Mouse (Mus musculus) v-Abl transformed pro-B cells (cell line): ENCODE measurements around the gene Ckmt2.

ENCODE experiments used
- in situ Hi-C, 2 experiments: fragments of 400-800 bp; cut with MboI; formaldehyde crosslinking; loops; one replicate each; pipeline ENCODE4 v1.15.1; 2025; ENCODE audit not compliant: unreplicated experiment in 2 of 2

Gene Ckmt2

DNA sequence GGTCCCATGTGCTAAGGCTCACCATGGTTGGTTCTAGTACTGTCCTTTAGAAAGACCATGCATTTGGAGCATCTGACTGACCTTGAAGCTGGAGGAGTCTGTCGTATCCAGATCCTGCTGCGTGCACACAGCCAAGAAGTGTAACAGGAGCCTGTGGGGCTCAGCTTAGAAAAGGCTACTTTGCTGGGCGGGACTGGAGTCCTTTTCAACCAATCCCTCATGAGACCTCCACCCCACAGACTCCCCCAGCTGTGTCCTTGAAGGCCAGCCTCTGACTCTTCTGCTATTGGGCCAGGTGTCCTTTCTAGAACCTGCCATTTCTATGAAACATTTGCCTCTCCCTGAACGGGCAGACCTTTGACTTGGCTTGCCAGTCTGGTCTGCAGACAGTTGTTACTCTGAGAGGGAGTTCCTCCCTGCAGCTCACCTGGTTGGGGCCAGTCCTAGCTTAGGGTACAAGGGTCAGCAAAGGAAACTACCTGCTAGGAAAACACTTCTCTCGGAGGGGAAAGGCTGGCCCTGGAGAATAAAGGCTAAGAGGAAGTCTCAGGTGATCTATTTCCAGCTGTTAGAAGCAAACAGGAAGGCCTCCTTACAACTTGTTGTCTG is at the start of gene Ckmt2:
Gene Ckmt2, minus strand, starts transcription at position 145 of the 609 bp plus-strand sequence.
- in situ Hi-C loops = no loop called here

DNA sequence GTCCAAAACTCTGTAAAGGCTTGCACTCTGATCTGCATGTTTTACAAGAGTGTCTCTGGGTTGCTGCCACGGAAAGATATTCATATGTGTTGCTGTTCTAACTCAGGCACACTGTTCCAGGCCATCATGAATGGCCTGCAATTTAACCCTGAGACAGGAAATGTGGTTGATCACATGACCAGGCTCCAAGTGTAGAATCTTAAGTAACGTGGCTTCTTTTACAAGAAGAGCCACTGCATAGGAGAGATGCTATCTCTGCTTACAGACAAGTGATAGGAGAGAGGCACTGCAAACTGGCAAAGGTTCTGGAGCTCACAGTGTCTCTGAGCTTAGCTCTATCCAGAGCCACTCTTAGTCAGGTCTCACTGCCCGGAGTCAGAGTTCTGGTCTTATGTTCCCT is 44.3 kb upstream of the Ckmt2 start:
- in situ Hi-C loops = loop anchor here (25.0 kb wide), 2 partner anchors 1316 to 1791 kb away; no protein-coding TSS in a partner anchor

- in situ Hi-C loops = loop anchor here (25.0 kb wide), 2 partner anchors 1319 to 1794 kb away; no protein-coding TSS in a partner anchor
Measured at GRCm38 (mm10) chr13:91918764-91919163, 42.1 kb upstream of the Ckmt2 start.

DNA sequence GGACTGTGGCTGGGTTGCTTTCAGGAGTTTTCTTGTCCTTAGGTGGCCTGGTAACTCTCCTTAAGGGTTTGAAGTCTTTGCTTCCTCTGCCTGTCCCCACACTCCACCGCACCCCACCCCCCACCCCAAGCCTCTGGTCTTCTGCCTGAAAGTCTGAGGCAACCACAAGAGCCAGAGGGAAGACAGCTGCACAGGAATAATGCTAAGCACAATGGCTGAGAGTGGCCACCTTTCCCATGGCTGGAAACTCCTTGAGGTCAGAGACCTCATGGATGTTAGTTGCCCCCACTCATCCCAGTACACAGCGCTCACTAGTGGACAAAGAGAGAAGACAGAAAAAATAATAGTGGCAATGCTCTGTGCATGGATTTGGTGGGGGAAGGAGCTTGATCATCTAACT is 41.1 kb upstream of the Ckmt2 start:
- in situ Hi-C loops = loop anchor here (25.0 kb wide), 2 partner anchors 1319 to 1794 kb away; no protein-coding TSS in a partner anchor

GRCm38 (mm10) chr13:91916308-91916707 is 39.6 kb upstream of the Ckmt2 start:
- in situ Hi-C loops = loop anchor here (25.0 kb wide), 2 partner anchors 1321 to 1796 kb away; no protein-coding TSS in a partner anchor

GRCm38 (mm10) chr13:91915582-91916239 is 39.0 kb upstream of the Ckmt2 start:
- in situ Hi-C loops = loop anchor here (25.0 kb wide), 2 partner anchors 1322 to 1797 kb away; no protein-coding TSS in a partner anchor

GRCm38 (mm10) chr13:91915192-91915581 is 38.5 kb upstream of the Ckmt2 start:
- in situ Hi-C loops = loop anchor here (25.0 kb wide), 2 partner anchors 1322 to 1797 kb away; no protein-coding TSS in a partner anchor

- in situ Hi-C loops = loop anchor here (25.0 kb wide), 2 partner anchors 1326 to 1801 kb away; no protein-coding TSS in a partner anchor
Measured at GRCm38 (mm10) chr13:91911652-91912051, 35.0 kb upstream of the Ckmt2 start.

DNA sequence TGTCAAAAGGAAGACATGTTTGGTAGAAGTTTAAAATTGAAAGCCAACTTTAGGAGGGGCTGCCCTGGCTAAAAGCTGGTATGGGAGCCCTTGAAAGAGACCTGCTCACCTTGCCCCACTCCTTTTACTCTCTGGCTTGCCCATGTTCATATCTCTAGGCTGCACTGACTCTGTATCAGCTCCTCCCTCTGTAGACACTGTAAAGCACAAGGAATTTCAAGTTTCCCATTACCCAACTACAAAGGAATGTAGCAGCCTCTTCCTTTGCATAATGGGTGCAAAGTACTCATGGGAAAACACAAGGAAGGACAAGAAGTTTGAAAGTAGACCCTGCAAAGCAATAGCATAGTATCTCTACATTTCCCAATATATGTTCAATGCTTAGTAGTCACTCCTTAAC is 34.5 kb upstream of the Ckmt2 start:
- in situ Hi-C loops = loop anchor here (25.0 kb wide), 2 partner anchors 1326 to 1801 kb away; no protein-coding TSS in a partner anchor

DNA sequence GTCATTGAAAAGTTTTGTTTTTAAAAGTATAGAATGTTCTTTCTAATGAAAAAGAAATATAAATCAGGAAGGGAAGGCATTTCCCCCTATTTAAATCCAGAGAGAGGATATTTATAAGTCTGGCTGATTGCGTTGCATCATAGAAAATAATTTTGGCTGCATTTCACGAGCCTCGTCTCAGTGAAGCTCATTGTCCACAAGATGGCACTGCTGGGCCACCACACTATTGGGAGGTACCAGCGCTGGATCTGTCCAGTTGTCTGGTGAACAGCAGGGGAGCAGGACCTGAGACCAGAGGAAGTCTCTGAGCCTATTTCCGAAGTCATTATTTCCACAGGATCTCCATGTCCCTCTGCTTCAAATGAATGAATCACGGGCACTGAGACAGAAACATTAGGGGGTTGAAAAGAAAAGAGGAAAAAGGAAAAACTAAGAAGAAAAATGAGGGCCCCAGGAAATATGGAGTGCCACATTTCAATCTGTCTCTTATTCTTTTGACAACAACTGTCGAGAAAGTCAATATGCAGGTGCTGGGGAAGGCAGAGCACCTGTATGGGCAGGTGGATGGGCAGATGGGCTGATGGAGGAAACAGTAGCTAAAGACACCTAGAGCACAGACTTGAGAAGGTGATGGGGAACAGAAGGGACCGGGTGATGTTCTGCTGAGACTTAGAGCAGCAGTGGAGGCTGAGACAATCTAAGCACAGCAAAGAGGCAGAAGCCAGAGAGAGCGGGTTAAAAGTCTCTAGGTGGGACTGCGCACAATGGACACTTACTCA is 31.7 kb upstream of the Ckmt2 start:
- in situ Hi-C loops = loop anchor here (5.0 to 25.0 kb wide), 7 partner anchors 429 to 1804 kb away; partner anchors contain the start of genes Fam151b (in 2 of the 2) and Spz1 (in 2 of the 2)

DNA sequence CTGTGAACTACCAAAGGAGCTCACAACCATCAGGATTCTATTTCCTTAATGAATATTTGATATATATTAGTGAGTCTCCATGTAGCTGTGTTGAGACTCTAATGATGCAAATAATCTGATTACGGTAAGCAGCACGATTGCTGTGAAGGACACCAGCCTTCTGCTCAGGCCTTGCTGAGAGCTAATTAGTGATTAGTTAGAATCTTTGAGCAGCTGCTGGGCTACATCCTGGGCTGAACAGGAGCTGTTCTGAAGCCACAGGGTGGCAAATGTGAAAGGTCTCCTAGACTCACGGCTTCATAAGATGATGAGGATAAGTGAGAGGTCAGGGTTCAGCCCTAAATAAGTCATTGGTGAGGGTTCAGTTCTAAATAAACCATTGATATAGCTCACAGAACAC is 29.7 kb upstream of the Ckmt2 start:
- in situ Hi-C loops = loop anchor here (5.0 to 25.0 kb wide), 7 partner anchors 431 to 1806 kb away; partner anchors contain the start of genes Fam151b (in 2 of the 2) and Spz1 (in 2 of the 2)

DNA sequence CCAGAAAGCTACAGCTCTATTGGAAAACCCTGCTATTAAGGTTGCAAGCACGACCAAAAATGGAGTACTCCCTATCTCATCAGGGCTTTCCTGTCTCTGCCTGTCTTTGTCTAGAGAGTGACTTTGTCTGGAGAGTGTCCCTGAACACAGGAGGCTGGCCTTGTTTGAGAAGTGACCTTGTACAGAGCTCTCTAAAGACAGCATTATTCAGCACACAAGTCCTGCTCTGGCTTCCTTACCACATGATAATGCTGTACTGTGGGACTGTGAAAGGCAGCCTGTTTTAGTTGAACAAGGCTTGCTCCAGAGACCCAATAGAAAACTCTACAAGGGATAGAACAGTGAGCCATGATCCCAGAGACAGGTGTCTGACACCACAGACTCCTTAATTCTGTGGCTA is 19.8 kb upstream of the Ckmt2 start:
- in situ Hi-C loops = no loop called here

DNA sequence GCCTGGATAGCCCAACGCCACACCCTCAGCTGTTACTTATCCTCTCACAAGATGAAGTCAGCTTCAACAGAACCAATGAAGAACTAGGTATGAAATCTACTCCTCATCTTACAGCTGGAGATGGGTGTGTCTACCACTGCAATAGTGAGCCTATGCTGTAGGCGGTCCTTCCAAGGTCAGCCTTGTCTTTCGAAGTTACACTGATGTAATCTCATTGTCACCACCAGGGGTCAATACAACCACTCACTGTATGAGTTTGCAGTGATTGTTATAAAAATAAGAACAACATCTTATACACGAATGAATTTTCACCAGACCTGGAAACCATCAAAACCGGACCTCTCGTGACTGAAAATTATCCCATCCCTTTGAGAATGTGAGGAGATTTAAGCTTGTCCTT is 16.4 kb upstream of the Ckmt2 start:
- in situ Hi-C loops = no loop called here

DNA sequence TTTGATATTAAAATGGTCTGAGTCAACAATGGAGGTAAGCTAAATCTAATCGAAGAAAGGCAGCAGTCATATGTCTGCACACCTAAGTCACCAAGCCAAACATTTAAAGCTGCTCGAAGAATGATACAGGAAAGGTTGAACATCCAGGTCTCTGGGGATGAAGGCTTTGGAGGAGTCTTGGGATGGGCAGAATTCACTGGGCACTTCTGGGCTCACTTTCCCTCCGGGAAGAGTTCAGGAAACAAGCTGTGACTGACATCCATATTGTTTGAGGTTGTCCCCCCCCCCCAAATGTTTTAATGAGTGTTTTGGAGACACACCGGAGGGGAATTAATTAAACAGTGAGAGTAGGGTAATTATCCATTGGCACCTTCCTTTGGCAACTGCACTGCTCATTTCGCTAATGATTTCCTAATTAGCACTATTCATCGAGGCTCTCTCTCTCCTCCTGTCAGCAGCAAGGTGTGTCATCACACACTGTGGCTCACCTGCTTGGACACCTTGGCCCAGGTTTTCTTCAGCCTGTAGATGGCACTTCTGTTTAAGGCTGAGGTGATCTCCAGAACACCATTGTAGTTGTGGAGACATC is 13.4 kb upstream of the Ckmt2 start:
- in situ Hi-C loops = no loop called here

DNA sequence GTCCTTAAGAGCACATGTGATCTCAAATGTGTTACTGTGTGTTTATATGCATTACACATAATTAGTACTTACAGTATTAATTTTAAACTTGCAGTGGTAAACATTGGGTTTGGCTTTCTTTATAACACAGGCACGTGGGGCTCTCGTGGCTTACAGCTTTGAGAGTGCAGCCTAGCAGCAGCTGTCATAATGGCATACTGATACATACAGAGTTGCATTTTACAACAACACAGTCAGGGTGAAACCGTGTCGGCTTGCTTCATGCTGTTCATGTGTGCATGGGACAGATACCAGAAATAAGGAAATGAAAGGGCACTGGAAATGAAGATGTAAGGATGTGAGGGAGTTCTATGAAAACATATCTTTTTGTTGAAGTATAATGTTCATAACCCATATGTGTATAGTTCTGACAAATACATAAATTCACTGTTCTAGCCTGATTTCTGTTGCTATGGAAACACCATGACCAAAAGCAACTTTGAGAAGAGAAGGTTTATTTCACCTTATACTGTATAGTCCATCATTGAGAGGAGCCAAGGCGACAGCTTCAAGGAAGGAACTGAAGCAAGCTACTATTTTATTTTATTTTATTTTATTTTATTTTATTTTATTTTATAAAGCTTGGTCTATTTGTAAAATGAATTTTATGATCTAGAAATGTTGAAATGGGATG is 8.2 kb upstream of the Ckmt2 start:
- in situ Hi-C loops = no loop called here

GRCm38 (mm10) chr13:91881837-91882480 is 5.3 kb upstream of the Ckmt2 start:
- in situ Hi-C loops = no loop called here

GRCm38 (mm10) chr13:91880256-91880655 is 3.6 kb upstream of the Ckmt2 start:
- in situ Hi-C loops = no loop called here

DNA sequence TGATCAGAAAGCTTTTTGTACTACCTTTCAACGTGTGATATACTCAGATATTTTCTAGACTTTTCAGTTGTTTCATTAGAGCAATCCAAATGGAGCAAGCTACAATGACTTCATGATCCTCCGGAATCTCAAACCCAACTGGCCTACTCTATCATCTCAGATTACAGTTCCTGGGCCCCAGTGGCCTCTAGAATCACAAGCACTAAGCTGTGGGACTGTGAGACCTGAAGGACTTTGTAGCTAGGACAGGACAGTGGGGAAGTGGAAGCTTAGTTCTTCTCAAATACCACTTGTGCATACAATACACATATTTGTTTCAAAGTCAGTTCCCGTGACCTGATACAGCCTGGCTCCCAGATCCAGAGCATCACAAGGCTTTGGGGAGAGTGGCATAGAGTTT is 1.3 kb upstream of the Ckmt2 start:
- in situ Hi-C loops = no loop called here

DNA sequence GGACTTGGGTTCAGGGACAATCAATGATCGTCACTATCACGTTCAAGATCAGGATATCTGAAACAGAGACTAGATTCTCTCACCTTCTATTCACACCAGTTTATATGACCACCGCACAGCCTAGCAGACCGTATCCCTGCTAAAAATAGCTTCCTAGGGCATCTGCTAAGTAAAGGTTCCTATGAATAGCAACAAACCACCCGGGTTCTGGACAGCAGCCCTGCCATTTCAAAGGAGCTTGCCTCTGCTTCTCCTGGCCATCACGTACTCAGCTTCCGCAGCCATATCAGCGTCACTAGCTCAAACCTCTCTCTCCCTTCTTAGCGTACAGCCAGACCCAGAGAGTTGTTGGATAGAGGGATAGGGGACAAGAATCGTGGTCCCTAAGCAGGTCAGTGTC is 665 bp upstream of the Ckmt2 start:
- in situ Hi-C loops = no loop called here
